Mouse (Mus musculus) neural tube, embryonic 14.5 days (tissue): ENCODE data around the gene Tinagl1. TPM values are rescaled to one million over a fixed set of nuclear protein-coding genes. Genes with fewer than 3 reads are reported as not detected.
A peak's percentile ranks its signal among the peaks of the same experiment; 100 is the strongest.

ENCODE experiments used
- ATAC-seq: fragments of 200-750 bp; cut with Nextera tagmentation; 2 replicates; pipeline ENCODE4 v1.8.0; 2017; ENCODE audit warnings: low read depth, mild to moderate bottlenecking, moderate TSS enrichment, moderate library complexity
- H3K27ac ChIP-seq: fragments of 300-500 bp; sonication (generic); 2 replicates; pipeline ENCODE4 v1.5.1; 2014; ENCODE audit warnings: low read depth, mild to moderate bottlenecking, control low read depth, low read length, moderate library complexity, mixed read lengths
- H3K27me3 ChIP-seq: fragments of 300-500 bp; sonication (generic); 2 replicates; pipeline ENCODE4 v1.6.1; 2014; ENCODE audit warnings: low read length; ENCODE audit not compliant: control insufficient read depth, insufficient read depth
- H3K36me3 ChIP-seq: fragments of 300-500 bp; sonication (generic); 2 replicates; pipeline ENCODE4 v1.6.1; 2014; ENCODE audit warnings: low read length, mixed read lengths; ENCODE audit not compliant: control insufficient read depth, insufficient read depth
- H3K4me1 ChIP-seq: fragments of 300-500 bp; sonication (generic); 2 replicates; pipeline ENCODE4 v1.6.1; 2014; ENCODE audit warnings: low read length; ENCODE audit not compliant: control insufficient read depth, insufficient read depth
- H3K4me2 ChIP-seq: fragments of 300-500 bp; sonication (generic); 2 replicates; pipeline ENCODE4 v1.6.1; 2014; ENCODE audit warnings: mild to moderate bottlenecking, low read depth, low read length, control low read depth
- H3K4me3 ChIP-seq: fragments of 300-500 bp; sonication (generic); 2 replicates; pipeline ENCODE4 v1.5.1; 2014; ENCODE audit warnings: low read depth, low read length, control low read depth, mixed read lengths
- H3K9ac ChIP-seq: fragments of 300-500 bp; sonication (generic); replicated peaks from 2 replicates; pipeline ENCODE4 v1.6.1; 2014; ENCODE audit warnings: low read depth, mild to moderate bottlenecking, control low read depth, low read length, mixed read lengths
- H3K9me3 ChIP-seq: fragments of 300-500 bp; sonication (generic); 2 replicates; pipeline ENCODE4 v1.6.1; 2016; ENCODE audit warnings: low read length; ENCODE audit not compliant: control insufficient read depth
- WGBS: fragments of 180-500 bp; shearing (Covaris S2); extraction: QIAGEN DNeasy Blood & Tissue Kit; methylation state at CpG from one replicate; pipeline ENCODE4 v1.1.7; 2014; 5-methylcytosine and 5-hydroxymethylcytosine counted together
- polyA plus RNA-seq: library from polyadenylated mRNA; unstranded; fragments of >200 nt; fragmentation: Nextera tagmentation; extraction: Ambion mirVana; gene quantifications from 2 replicates; pipeline ENCODE4 v1.2.1, GENCODE M21; 2014

The Tinagl1 gene
- polyA plus RNA-seq, 1 experiment from 2014 or later = 0.79 TPM

- WGBS = 18% methylated on average over 35 of the region's 35 CpGs
- ATAC-seq = peak; percentile 87
- H3K27ac ChIP-seq = no peak overlapping the region
- H3K4me2 ChIP-seq = peak overlapping the region; percentile 59
- H3K4me3 ChIP-seq = peak overlapping the region; percentile 23
- no peaks in the 10 kb centered on the region for H3K36me3 ChIP-seq
- H3K4me1 ChIP-seq = no peaks in the 10 kb centered on the region
- H3K9me3 ChIP-seq = no peaks in the 10 kb centered on the region
- peak overlapping the region; percentile 37; the same call in 1 of the 2 replicates for H3K9ac ChIP-seq
- no peaks in the 10 kb centered on the region for H3K27me3 ChIP-seq
These were observed 24.1 kb upstream of the Tinagl1 start for GRCm38 (mm10) chr4:130198694-130199670.

- Histone ChIP-seq H3K4me2 (no peak overlapping the region), H3K27ac (no peak overlapping the region), H3K27me3 (no peaks in the 10 kb centered on the region), H3K9ac (no peak overlapping the region), H3K4me3 (no peak overlapping the region), H3K4me1 (no peaks in the 10 kb centered on the region), H3K9me3 (no peaks in the 10 kb centered on the region), H3K36me3 (no peaks in the 10 kb centered on the region)
- 84% methylated on average over 8 of the region's 8 CpGs for WGBS
- ATAC-seq = no peak
These were observed 21.6 kb upstream of the Tinagl1 start for GRCm38 (mm10) chr4:130196542-130196941.

- H3K4me1 ChIP-seq = no peaks in the 10 kb centered on the region
- ATAC-seq = no peak
- no peak overlapping the region for H3K4me2 ChIP-seq
- H3K9ac ChIP-seq = no peak overlapping the region
- no peaks in the 10 kb centered on the region for H3K27me3 ChIP-seq
- 75% methylated on average over 13 of the region's 13 CpGs for WGBS
- no peaks in the 10 kb centered on the region for H3K9me3 ChIP-seq
- no peaks in the 10 kb centered on the region for H3K36me3 ChIP-seq
- no peak overlapping the region for H3K27ac ChIP-seq
- no peak overlapping the region for H3K4me3 ChIP-seq
These were observed 21.0 kb upstream of the Tinagl1 start for GRCm38 (mm10) chr4:130195924-130196323.

- H3K4me1 ChIP-seq = no peaks in the 10 kb centered on the region
- ATAC-seq = no peak
- 46% methylated on average over 9 of the region's 9 CpGs for WGBS
These were observed 17.3 kb upstream of the Tinagl1 start for GRCm38 (mm10) chr4:130192266-130192665.

GRCm38 (mm10) chr4:130189606-130190005 is 14.7 kb upstream of the Tinagl1 start:
- no peak for ATAC-seq
- 68% methylated on average over 7 of the region's 7 CpGs for WGBS

More at GRCm38 (mm10) chr4:130192266-130192665, 17.3 kb upstream of the Tinagl1 start:
- no peak overlapping the region for H3K4me2 ChIP-seq
- H3K4me3 ChIP-seq = no peak overlapping the region
- no peak overlapping the region for H3K27ac ChIP-seq
- no peak overlapping the region for H3K9ac ChIP-seq
- no peaks in the 10 kb centered on the region for H3K36me3 ChIP-seq
- H3K27me3 ChIP-seq = no peaks in the 10 kb centered on the region; the same call in 1 of the 2 replicates
- H3K9me3 ChIP-seq = no peaks in the 10 kb centered on the region

GRCm38 (mm10) chr4:130188806-130189297 is 13.9 kb upstream of the Tinagl1 start:
- H3K4me2 ChIP-seq = peak overlapping the region; percentile 12; the same call in 1 of the 2 replicates
- no peaks in the 10 kb centered on the region; the same call in 1 of the 2 replicates for H3K27me3 ChIP-seq
- no peak overlapping the region for H3K27ac ChIP-seq
- WGBS = 5% methylated on average over 13 of the region's 13 CpGs
- ATAC-seq = peak; percentile 78; the same call in 1 of the 2 replicates
- H3K9ac ChIP-seq = no peak overlapping the region
- no peak overlapping the region for H3K4me3 ChIP-seq
- H3K36me3 ChIP-seq = no peaks in the 10 kb centered on the region
- H3K9me3 ChIP-seq = no peaks in the 10 kb centered on the region
- no peaks in the 10 kb centered on the region for H3K4me1 ChIP-seq

More at GRCm38 (mm10) chr4:130189606-130190005, 14.7 kb upstream of the Tinagl1 start:
- Histone ChIP-seq H3K36me3 (no peaks in the 10 kb centered on the region), H3K27me3 (no peaks in the 10 kb centered on the region; the same call in 1 of the 2 replicates), H3K4me1 (no peaks in the 10 kb centered on the region), H3K9me3 (no peaks in the 10 kb centered on the region), H3K4me2 (no peak overlapping the region), H3K9ac (no peak overlapping the region), H3K27ac (no peak overlapping the region), H3K4me3 (no peak overlapping the region)

GRCm38 (mm10) chr4:130186891-130187290 is 12.0 kb upstream of the Tinagl1 start:
- Histone ChIP-seq H3K36me3 (no peaks in the 10 kb centered on the region), H3K27me3 (no peaks in the 10 kb centered on the region; the same call in 1 of the 2 replicates), H3K9ac (no peak overlapping the region), H3K4me2 (no peak overlapping the region), H3K9me3 (no peaks in the 10 kb centered on the region), H3K27ac (no peak overlapping the region), H3K4me1 (no peaks in the 10 kb centered on the region), H3K4me3 (no peak overlapping the region)
- 83% methylated on average over 12 of the region's 12 CpGs for WGBS
- no peak for ATAC-seq

GRCm38 (mm10) chr4:130186450-130186849 is 11.5 kb upstream of the Tinagl1 start:
- Histone ChIP-seq H3K4me3 (no peak overlapping the region), H3K27ac (no peak overlapping the region), H3K4me1 (no peaks in the 10 kb centered on the region), H3K9me3 (no peaks in the 10 kb centered on the region), H3K27me3 (no peaks in the 10 kb centered on the region; the same call in 1 of the 2 replicates), H3K4me2 (no peak overlapping the region), H3K9ac (no peak overlapping the region), H3K36me3 (no peaks in the 10 kb centered on the region)
- 88% methylated on average over 9 of the region's 9 CpGs for WGBS
- no peak for ATAC-seq

- Histone ChIP-seq H3K9me3 (no peaks in the 10 kb centered on the region), H3K36me3 (no peaks in the 10 kb centered on the region), H3K27me3 (no peaks in the 10 kb centered on the region), H3K4me3 (no peak overlapping the region), H3K4me1 (no peaks in the 10 kb centered on the region), H3K4me2 (no peak overlapping the region), H3K27ac (no peak overlapping the region), H3K9ac (no peak overlapping the region)
- WGBS = 92% methylated on average over 5 of the region's 5 CpGs
- no peak for ATAC-seq
These were observed 9.0 kb upstream of the Tinagl1 start for GRCm38 (mm10) chr4:130183879-130184278.
